Mouse (Mus musculus): ENCODE data around the gene Napsa. TPM values are rescaled to one million over a fixed set of nuclear protein-coding genes. Genes with fewer than 3 reads are reported as not detected.

The Napsa gene
- polyA plus RNA-seq, 1 experiment from 2014 or later, result 0.55 TPM

- ATAC-seq (ENCODE audit: low FRiP score, low TSS enrichment), result no peak
- 51% methylated on average over 18 of the region's 18 CpGs for WGBS
These were observed 11.5 kb upstream of the Napsa start for GRCm38 (mm10) chr7:44560435-44561400.

GRCm38 (mm10) chr7:44563284-44563683 lies 8.9 kb upstream of the Napsa start:
- DNase-seq (ENCODE audit: low spot score) (no peak), ATAC-seq (ENCODE audit: low FRiP score, low TSS enrichment) (no peak)
- 40% methylated on average over 8 of the region's 8 CpGs for WGBS
- Histone ChIP-seq H3K9ac (ENCODE audit: low read length) (no peak overlapping the region), H3K36me3 (ENCODE audit: control insufficient read depth, insufficient read depth, low read length) (no peaks in the 10 kb centered on the region), H3K27me3 (ENCODE audit: control insufficient read depth, insufficient read depth, low read length) (no peaks in the 10 kb centered on the region), H3K27ac (replicated peaks) (no peak overlapping the region), H3K4me1 (replicated peaks; ENCODE audit: control insufficient read depth, insufficient read depth) (no peaks in the 10 kb centered on the region), H3K4me3 (ENCODE audit: low read depth, low read length) (no peak overlapping the region), H3K9me3 (ENCODE audit: control insufficient read depth, low read length) (no peaks in the 10 kb centered on the region), H3K4me2 (replicated peaks; ENCODE audit: low read depth) (no peak overlapping the region)
- TF ChIP-seq CTCF (IDR thresholded peaks at IDR 0.05; ENCODE audit: low read depth), result no peak
- TF ChIP-seq EP300 (optimal IDR thresholded peaks at IDR 0.05), result no peak

More at GRCm38 (mm10) chr7:44560435-44561400, 11.5 kb upstream of the Napsa start:
- H3K27ac ChIP-seq (replicated peaks), result no peak overlapping the region
- no peaks in the 10 kb centered on the region for H3K9me3 ChIP-seq (ENCODE audit: control insufficient read depth, low read length)
- H3K4me2 ChIP-seq (replicated peaks; ENCODE audit: low read depth), result no peak overlapping the region
- H3K27me3 ChIP-seq (ENCODE audit: control insufficient read depth, insufficient read depth, low read length), result no peaks in the 10 kb centered on the region
- no peak for TF ChIP-seq EP300 (optimal IDR thresholded peaks at IDR 0.05)
- TF ChIP-seq CTCF (IDR thresholded peaks at IDR 0.05; ENCODE audit: low read depth), result peak; percentile 87
- H3K36me3 ChIP-seq (ENCODE audit: control insufficient read depth, insufficient read depth, low read length), result no peaks in the 10 kb centered on the region
- H3K4me3 ChIP-seq (ENCODE audit: low read depth, low read length), result no peak overlapping the region
- H3K4me1 ChIP-seq (replicated peaks; ENCODE audit: control insufficient read depth, insufficient read depth), result no peaks in the 10 kb centered on the region
- H3K9ac ChIP-seq (ENCODE audit: low read length), result no peak overlapping the region
- DNase-seq (ENCODE audit: low spot score), result peak; percentile 81

GRCm38 (mm10) chr7:44564486-44564885 lies 7.7 kb upstream of the Napsa start:
- Histone ChIP-seq H3K4me2 (replicated peaks; ENCODE audit: low read depth) (no peak overlapping the region), H3K27me3 (ENCODE audit: control insufficient read depth, insufficient read depth, low read length) (no peaks in the 10 kb centered on the region), H3K4me1 (replicated peaks; ENCODE audit: control insufficient read depth, insufficient read depth) (no peaks in the 10 kb centered on the region), H3K4me3 (ENCODE audit: low read depth, low read length) (no peak overlapping the region), H3K36me3 (ENCODE audit: control insufficient read depth, insufficient read depth, low read length) (no peaks in the 10 kb centered on the region), H3K9me3 (ENCODE audit: control insufficient read depth, low read length) (no peaks in the 10 kb centered on the region), H3K9ac (ENCODE audit: low read length) (no peak overlapping the region), H3K27ac (replicated peaks) (no peak overlapping the region)
- 75% methylated on average over 10 of the region's 10 CpGs for WGBS
- no peak for DNase-seq (ENCODE audit: low spot score)
- TF ChIP-seq EP300 (optimal IDR thresholded peaks at IDR 0.05) (no peak), CTCF (IDR thresholded peaks at IDR 0.05; ENCODE audit: low read depth) (no peak)
- no peak for ATAC-seq (ENCODE audit: low FRiP score, low TSS enrichment)

- H3K9ac ChIP-seq (ENCODE audit: low read length), result no peak overlapping the region
- no peak overlapping the region for H3K27ac ChIP-seq (replicated peaks)
- no peaks in the 10 kb centered on the region for H3K9me3 ChIP-seq (ENCODE audit: control insufficient read depth, low read length)
- H3K4me1 ChIP-seq (replicated peaks; ENCODE audit: control insufficient read depth, insufficient read depth), result no peaks in the 10 kb centered on the region
- H3K27me3 ChIP-seq (ENCODE audit: control insufficient read depth, insufficient read depth, low read length), result no peaks in the 10 kb centered on the region
- no peak overlapping the region for H3K4me3 ChIP-seq (ENCODE audit: low read depth, low read length)
- 66% methylated on average over 6 of the region's 6 CpGs for WGBS
- DNase-seq (ENCODE audit: low spot score), result no peak
- H3K4me2 ChIP-seq (replicated peaks; ENCODE audit: low read depth), result no peak overlapping the region
- TF ChIP-seq EP300 (optimal IDR thresholded peaks at IDR 0.05) (no peak), CTCF (IDR thresholded peaks at IDR 0.05; ENCODE audit: low read depth) (no peak)
- H3K36me3 ChIP-seq (ENCODE audit: control insufficient read depth, insufficient read depth, low read length), result no peaks in the 10 kb centered on the region
- ATAC-seq (ENCODE audit: low FRiP score, low TSS enrichment), result no peak
These were observed 6.8 kb upstream of the Napsa start for GRCm38 (mm10) chr7:44565414-44565813.

GRCm38 (mm10) chr7:44568803-44569202 lies 3.4 kb upstream of the Napsa start:
- Histone ChIP-seq H3K9ac (ENCODE audit: low read length) (no peak overlapping the region), H3K9me3 (ENCODE audit: control insufficient read depth, low read length) (no peaks in the 10 kb centered on the region), H3K27ac (replicated peaks) (no peak overlapping the region), H3K36me3 (ENCODE audit: control insufficient read depth, insufficient read depth, low read length) (no peaks in the 10 kb centered on the region), H3K4me3 (ENCODE audit: low read depth, low read length) (no peak overlapping the region), H3K4me1 (replicated peaks; ENCODE audit: control insufficient read depth, insufficient read depth) (no peaks in the 10 kb centered on the region), H3K27me3 (ENCODE audit: control insufficient read depth, insufficient read depth, low read length) (no peaks in the 10 kb centered on the region), H3K4me2 (replicated peaks; ENCODE audit: low read depth) (no peak overlapping the region)
- ATAC-seq (ENCODE audit: low FRiP score, low TSS enrichment) (no peak), DNase-seq (ENCODE audit: low spot score) (no peak)
- WGBS, result 47% methylated on average over 9 of the region's 9 CpGs
- TF ChIP-seq CTCF (IDR thresholded peaks at IDR 0.05; ENCODE audit: low read depth) (no peak), EP300 (optimal IDR thresholded peaks at IDR 0.05) (no peak)

GRCm38 (mm10) chr7:44570989-44571388 lies 1.2 kb upstream of the Napsa start:
- Histone ChIP-seq H3K27ac (replicated peaks) (no peak overlapping the region), H3K4me3 (ENCODE audit: low read depth, low read length) (no peak overlapping the region), H3K9me3 (ENCODE audit: control insufficient read depth, low read length) (no peaks in the 10 kb centered on the region), H3K27me3 (ENCODE audit: control insufficient read depth, insufficient read depth, low read length) (no peaks in the 10 kb centered on the region), H3K36me3 (ENCODE audit: control insufficient read depth, insufficient read depth, low read length) (no peaks in the 10 kb centered on the region), H3K9ac (ENCODE audit: low read length) (no peak overlapping the region), H3K4me2 (replicated peaks; ENCODE audit: low read depth) (no peak overlapping the region), H3K4me1 (replicated peaks; ENCODE audit: control insufficient read depth, insufficient read depth) (no peaks in the 10 kb centered on the region)
- WGBS, result 74% methylated on average over 6 of the region's 6 CpGs
- DNase-seq (ENCODE audit: low spot score), result no peak
- no peak for ATAC-seq (ENCODE audit: low FRiP score, low TSS enrichment)
- TF ChIP-seq EP300 (optimal IDR thresholded peaks at IDR 0.05) (no peak), CTCF (IDR thresholded peaks at IDR 0.05; ENCODE audit: low read depth) (no peak)

Data from stomach, postnatal 0 days (tissue).